Mouse (Mus musculus): ENCODE results near the gene H2-T22. TPM values are rescaled to one million over a fixed set of nuclear protein-coding genes. Genes with fewer than 3 reads are reported as not detected.
"Not testable (repeated sequence)": the region's sequence is repeated elsewhere in the genome, so short reads cannot be mapped to it uniquely, and the experiment has no call there.

H2-T22 gene
- total RNA-seq, 2 experiments from 2014 or later = 5.7 to 6.3 TPM

- intact Hi-C loops (cut with DNase I; ENCODE audit: low total_unique reads); DNase-seq: not testable (repeated sequence)
These were observed 11.6 kb downstream of the H2-T22 start for GRCm38 (mm10) chr17:36030703-36031582.

GRCm38 (mm10) chr17:36030046-36030702 is 12.4 kb downstream of the H2-T22 start:
- DNase-seq; intact Hi-C loops (cut with DNase I; ENCODE audit: low total_unique reads): not testable (repeated sequence)

- no peak for DNase-seq
- intact Hi-C loops (cut with DNase I; ENCODE audit: low total_unique reads) = no loop called here
These were observed 13.5 kb downstream of the H2-T22 start for GRCm38 (mm10) chr17:36028879-36029619.

GRCm38 (mm10) chr17:36027663-36028062 is 14.9 kb downstream of the H2-T22 start:
- intact Hi-C loops (cut with DNase I; ENCODE audit: low total_unique reads) = no loop called here
- DNase-seq = no peak

- intact Hi-C loops (cut with DNase I; ENCODE audit: low total_unique reads) = no loop called here
- no peak for DNase-seq
These were observed 16.6 kb downstream of the H2-T22 start for GRCm38 (mm10) chr17:36025901-36026300.

- no peak for DNase-seq
- intact Hi-C loops (cut with DNase I; ENCODE audit: low total_unique reads) = no loop called here
These were observed 17.4 kb downstream of the H2-T22 start for GRCm38 (mm10) chr17:36025197-36025596.

- DNase-seq = no peak
- intact Hi-C loops (cut with DNase I; ENCODE audit: low total_unique reads) = no loop called here
These were observed 18.6 kb downstream of the H2-T22 start for GRCm38 (mm10) chr17:36023710-36024654.

- no peak for DNase-seq
- intact Hi-C loops (cut with DNase I; ENCODE audit: low total_unique reads) = no loop called here
These were observed 19.6 kb downstream of the H2-T22 start for GRCm38 (mm10) chr17:36022922-36023321.

- intact Hi-C loops (cut with DNase I; ENCODE audit: low total_unique reads) = no loop called here
- DNase-seq = no peak
These were observed 20.4 kb downstream of the H2-T22 start for GRCm38 (mm10) chr17:36022098-36022497.

GRCm38 (mm10) chr17:36021309-36021708 is 21.2 kb downstream of the H2-T22 start:
- intact Hi-C loops (cut with DNase I; ENCODE audit: low total_unique reads) = no loop called here
- DNase-seq = no peak

- peak; percentile 62 for DNase-seq
- intact Hi-C loops (cut with DNase I; ENCODE audit: low total_unique reads) = no loop called here
These were observed 22.1 kb downstream of the H2-T22 start, which contains the start of gene H2-T24 for GRCm38 (mm10) chr17:36020191-36021073. TSS of gene H2-T24 (minus strand) at chr17:36020560.

- intact Hi-C loops (cut with DNase I; ENCODE audit: low total_unique reads) = no loop called here
These were observed 23.0 kb downstream of the H2-T22 start for GRCm38 (mm10) chr17:36019519-36019918.

GRCm38 (mm10) chr17:36018979-36019378 is 23.6 kb downstream of the H2-T22 start:
- no peak for DNase-seq
- intact Hi-C loops (cut with DNase I; ENCODE audit: low total_unique reads) = no loop called here

More at GRCm38 (mm10) chr17:36019519-36019918, 23.0 kb downstream of the H2-T22 start:
- DNase-seq = no peak

- intact Hi-C loops (cut with DNase I; ENCODE audit: low total_unique reads) = no loop called here
These were observed 25.5 kb downstream of the H2-T22 start for GRCm38 (mm10) chr17:36017046-36017445.

GRCm38 (mm10) chr17:36014977-36015376 is 27.6 kb downstream of the H2-T22 start:
- DNase-seq = no peak
- intact Hi-C loops (cut with DNase I; ENCODE audit: low total_unique reads) = no loop called here

More at GRCm38 (mm10) chr17:36017046-36017445, 25.5 kb downstream of the H2-T22 start:
- no peak for DNase-seq

GRCm38 (mm10) chr17:36004409-36004808 is 38.1 kb downstream of the H2-T22 start:
- intact Hi-C loops (cut with DNase I; ENCODE audit: low total_unique reads); DNase-seq: not testable (repeated sequence)

GRCm38 (mm10) chr17:36003331-36003730 is 39.2 kb downstream of the H2-T22 start:
- intact Hi-C loops (cut with DNase I; ENCODE audit: low total_unique reads) = no loop called here
- no peak for DNase-seq

GRCm38 (mm10) chr17:36001966-36002365 is 40.6 kb downstream of the H2-T22 start:
- no peak for DNase-seq
- intact Hi-C loops (cut with DNase I; ENCODE audit: low total_unique reads) = no loop called here

Data from gastrocnemius, postnatal 14 days (tissue).